Mouse (Mus musculus): ENCODE measurements around the gene Egflam.
A peak's percentile ranks its signal among the peaks of the same experiment; 100 is the strongest.

The Egflam gene

GRCm38 (mm10) chr15:7215845-7216244 is 182.3 kb downstream of the Egflam start:
- no peak for DNase-seq

GRCm38 (mm10) chr15:7213683-7214082 is 184.5 kb downstream of the Egflam start:
- DNase-seq = no peak

GRCm38 (mm10) chr15:7208180-7208579 is 190.0 kb downstream of the Egflam start:
- peak; percentile 39 for DNase-seq

- no peak for DNase-seq
Observed at GRCm38 (mm10) chr15:7207292-7207691, 190.9 kb downstream of the Egflam start.

- DNase-seq = no peak
Observed at GRCm38 (mm10) chr15:7206110-7206509, 192.1 kb downstream of the Egflam start.

GRCm38 (mm10) chr15:7204917-7205316 is 193.3 kb downstream of the Egflam start:
- no peak for DNase-seq

- DNase-seq = peak; percentile 79
Observed at GRCm38 (mm10) chr15:7203606-7204330, 194.4 kb downstream of the Egflam start.

GRCm38 (mm10) chr15:7202981-7203380 is 195.2 kb downstream of the Egflam start:
- no peak for DNase-seq

GRCm38 (mm10) chr15:7201421-7202380 is 196.5 kb downstream of the Egflam start:
- peak; percentile 39 for DNase-seq

- DNase-seq = no peak
Observed at GRCm38 (mm10) chr15:7200286-7200685, 197.9 kb downstream of the Egflam start.

GRCm38 (mm10) chr15:7198816-7199215 is 199.4 kb downstream of the Egflam start:
- peak; percentile 22 for DNase-seq

GRCm38 (mm10) chr15:7197652-7198445 is 200.3 kb downstream of the Egflam start:
- DNase-seq = no peak

GRCm38 (mm10) chr15:7194748-7195221 is 203.4 kb downstream of the Egflam start:
- DNase-seq = no peak

- no peak for DNase-seq
Observed at GRCm38 (mm10) chr15:7194147-7194720, 204.0 kb downstream of the Egflam start.

GRCm38 (mm10) chr15:7192582-7192981 is 205.6 kb downstream of the Egflam start:
- DNase-seq = no peak

- no peak for DNase-seq
Observed at GRCm38 (mm10) chr15:7191074-7191473, 207.1 kb downstream of the Egflam start.

- DNase-seq = peak; percentile 44
Observed at GRCm38 (mm10) chr15:7189678-7190454, 208.3 kb downstream of the Egflam start.

GRCm38 (mm10) chr15:7187682-7188081 is 210.5 kb downstream of the Egflam start:
- DNase-seq = no peak

- DNase-seq = no peak
Observed at GRCm38 (mm10) chr15:7180576-7180975, 217.6 kb downstream of the Egflam start.

GRCm38 (mm10) chr15:7173776-7174175 is 224.4 kb downstream of the Egflam start:
- no peak for DNase-seq

- no peak for DNase-seq
Observed at GRCm38 (mm10) chr15:7173346-7173745, 224.8 kb downstream of the Egflam start.

GRCm38 (mm10) chr15:7172875-7173274 is 225.3 kb downstream of the Egflam start:
- DNase-seq = peak; percentile 48

Measured in kidney, postnatal 14 days (tissue).